Mouse (Mus musculus): Measurements from ENCODE around the gene Mettl15.

- TF ChIP-seq EP300 (IDR thresholded peaks at IDR 0.05; ENCODE audit: low read depth), result no peak
- no peak for TF ChIP-seq CTCF (IDR thresholded peaks at IDR 0.05; ENCODE audit: low read depth)
Measured at GRCm38 (mm10) chr2:109230443-109230842, 50.1 kb downstream of the Mettl15 start.

Data from heart, postnatal 0 days (tissue).